Mouse (Mus musculus): ENCODE measurements at regions not wholly inside any gene's neighbourhood (a gene's known extent, or its start where the extent isn't known, plus 50 kb on each side); places are given as distances from the start of the nearest gene placed in this dataset.

GRCm38 (mm10) chr1:20678823-20679222 is 51.9 kb upstream of the Il17a start:
- H3K9ac ChIP-seq (ENCODE audit: low read depth, low read length) = no peak overlapping the region
- no peak overlapping the region for H3K4me2 ChIP-seq (ENCODE audit: low read length)
- WGBS = 90% methylated on average over 4 of the region's 4 CpGs
- H3K36me3 ChIP-seq (ENCODE audit: control insufficient read depth, insufficient read depth, low read length) = no peaks in the 10 kb centered on the region
- H3K27me3 ChIP-seq (replicated peaks; ENCODE audit: control insufficient read depth, insufficient read depth, low read length) = no peaks in the 10 kb centered on the region
- no peaks in the 10 kb centered on the region for H3K9me3 ChIP-seq (ENCODE audit: control insufficient read depth, low read length)
- H3K27ac ChIP-seq (ENCODE audit: low read depth, low read length) = no peak overlapping the region
- H3K4me3 ChIP-seq (ENCODE audit: low read length) = no peak overlapping the region
- ATAC-seq = no peak
- no peaks in the 10 kb centered on the region for H3K4me1 ChIP-seq (ENCODE audit: control insufficient read depth, insufficient read depth, low read depth, low read length)

DNA sequence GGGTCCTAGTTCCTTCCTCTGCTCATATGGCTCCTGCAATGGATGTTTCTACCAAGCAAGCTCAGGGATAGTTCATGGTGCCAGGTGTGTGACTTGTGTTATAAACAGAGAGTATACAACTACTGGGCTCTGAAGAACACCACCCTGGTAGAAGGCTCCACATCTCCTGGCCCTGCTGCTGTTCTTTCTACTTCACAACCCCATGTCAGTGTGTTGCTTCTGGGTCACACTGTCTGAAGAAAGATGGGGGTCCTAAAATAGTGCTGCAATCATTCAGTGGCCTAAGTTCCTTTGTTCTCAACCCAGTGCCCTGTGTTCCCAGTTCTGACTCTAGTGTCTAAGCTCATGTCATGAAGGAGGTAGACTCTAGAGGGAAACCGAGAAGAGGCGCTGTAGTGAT is 51.4 kb upstream of the Il17a start:
- Histone ChIP-seq H3K4me1 (ENCODE audit: control insufficient read depth, insufficient read depth, low read depth, low read length) (no peaks in the 10 kb centered on the region), H3K27ac (ENCODE audit: low read depth, low read length) (no peak overlapping the region), H3K9me3 (ENCODE audit: control insufficient read depth, low read length) (no peaks in the 10 kb centered on the region), H3K27me3 (replicated peaks; ENCODE audit: control insufficient read depth, insufficient read depth, low read length) (no peaks in the 10 kb centered on the region), H3K4me2 (ENCODE audit: low read length) (no peak overlapping the region), H3K4me3 (ENCODE audit: low read length) (no peak overlapping the region), H3K36me3 (ENCODE audit: control insufficient read depth, insufficient read depth, low read length) (no peaks in the 10 kb centered on the region), H3K9ac (ENCODE audit: low read depth, low read length) (no peak overlapping the region)
- 86% methylated on average over 2 of the region's 2 CpGs for WGBS
- ATAC-seq = no peak

GRCm38 (mm10) chr1:20679744-20680341 is 50.9 kb upstream of the Il17a start:
- ATAC-seq = no peak
- Histone ChIP-seq H3K4me3 (ENCODE audit: low read length) (no peak overlapping the region), H3K4me1 (ENCODE audit: control insufficient read depth, insufficient read depth, low read depth, low read length) (no peaks in the 10 kb centered on the region), H3K27ac (ENCODE audit: low read depth, low read length) (no peak overlapping the region), H3K9ac (ENCODE audit: low read depth, low read length) (no peak overlapping the region), H3K4me2 (ENCODE audit: low read length) (no peak overlapping the region), H3K27me3 (replicated peaks; ENCODE audit: control insufficient read depth, insufficient read depth, low read length) (no peaks in the 10 kb centered on the region), H3K36me3 (ENCODE audit: control insufficient read depth, insufficient read depth, low read length) (no peaks in the 10 kb centered on the region), H3K9me3 (ENCODE audit: control insufficient read depth, low read length) (no peaks in the 10 kb centered on the region)
- WGBS = 82% methylated on average over 5 of the region's 5 CpGs

- H3K36me3 ChIP-seq (ENCODE audit: control insufficient read depth, insufficient read depth, low read length) = no peaks in the 10 kb centered on the region
- H3K4me1 ChIP-seq (ENCODE audit: control insufficient read depth, insufficient read depth, low read depth, low read length) = no peaks in the 10 kb centered on the region
- no peak overlapping the region for H3K4me3 ChIP-seq (ENCODE audit: low read length)
- 91% methylated on average over 2 of the region's 2 CpGs for WGBS
- ATAC-seq = no peak
- H3K4me2 ChIP-seq (ENCODE audit: low read length) = no peak overlapping the region
- no peak overlapping the region for H3K27ac ChIP-seq (ENCODE audit: low read depth, low read length)
- no peaks in the 10 kb centered on the region for H3K9me3 ChIP-seq (ENCODE audit: control insufficient read depth, low read length)
- H3K27me3 ChIP-seq (replicated peaks; ENCODE audit: control insufficient read depth, insufficient read depth, low read length) = no peaks in the 10 kb centered on the region
- no peak overlapping the region for H3K9ac ChIP-seq (ENCODE audit: low read depth, low read length)
Observed at GRCm38 (mm10) chr1:20680553-20680952, 50.2 kb upstream of the Il17a start.

MicroRNAs encoded in the stretch of these regions (microRNA counts, 519-probe panel; counts per million panel counts)
- microRNA mmu-miR-206 = 2,579 counts per million, percentile 67 among the panel's probes with 10 or more counts

Small RNA genes in the stretch of these regions (microRNA-seq; reads per million reads assigned to microRNA genes)
- gene Mir206 = 392 reads per million, percentile 68 among the genes with 10 or more reads in this experiment
